Mouse (Mus musculus) neural tube, embryonic 11.5 days (tissue): Measurements from ENCODE around the gene Enho. TPM values are rescaled to one million over a fixed set of nuclear protein-coding genes. Genes with fewer than 3 reads are reported as not detected.

Experiments used
- ATAC-seq: fragments of 200-750 bp; cut with Nextera tagmentation; 2 replicates; pipeline ENCODE4 v1.8.0; 2017; ENCODE audit warnings: moderate number of reproducible peaks, mild to moderate bottlenecking, moderate TSS enrichment, moderate library complexity; ENCODE audit not compliant: insufficient read depth, low FRiP score, low TSS enrichment
- DNase-seq: peaks from one replicate; pipeline ENCODE4 v3.0.0-alpha.2; 2015; ENCODE audit warnings: low spot score
- H3K27ac ChIP-seq: fragments of 300-500 bp; sonication (generic); 2 replicates; pipeline ENCODE4 v1.5.1; 2014; ENCODE audit warnings: low read depth, mild to moderate bottlenecking, low read length
- H3K27me3 ChIP-seq: fragments of 300-500 bp; sonication (generic); 2 replicates; pipeline ENCODE4 v1.6.1; 2014; ENCODE audit warnings: mild to moderate bottlenecking, low read length, mixed read lengths; ENCODE audit not compliant: control insufficient read depth, insufficient read depth
- H3K36me3 ChIP-seq: fragments of 300-500 bp; sonication (generic); 2 replicates; pipeline ENCODE4 v1.6.1; 2014; ENCODE audit warnings: mild to moderate bottlenecking, low read length, moderate library complexity, mixed read lengths; ENCODE audit not compliant: control insufficient read depth, insufficient read depth
- H3K4me1 ChIP-seq: fragments of 300-500 bp; sonication (generic); 2 replicates; pipeline ENCODE4 v1.6.1; 2014; ENCODE audit warnings: low read length, mixed read lengths; ENCODE audit not compliant: control insufficient read depth, insufficient read depth
- H3K4me2 ChIP-seq: fragments of 300-500 bp; sonication (generic); 2 replicates; pipeline ENCODE4 v1.6.1; 2014; ENCODE audit warnings: low read depth, mild to moderate bottlenecking, moderate library complexity
- H3K4me3 ChIP-seq: fragments of 300-500 bp; sonication (generic); 2 replicates; pipeline ENCODE4 v1.5.1; 2014; ENCODE audit warnings: low read depth, low read length
- H3K9ac ChIP-seq: fragments of 300-500 bp; sonication (generic); 2 replicates; pipeline ENCODE4 v1.6.1; 2014; ENCODE audit warnings: mild to moderate bottlenecking, low read length
- H3K9me3 ChIP-seq: fragments of 300-500 bp; sonication (generic); 2 replicates; pipeline ENCODE4 v1.6.1; 2016; ENCODE audit warnings: low read length; ENCODE audit not compliant: control insufficient read depth
- WGBS: fragments of 180-500 bp; shearing (Covaris S2); extraction: QIAGEN DNeasy Blood & Tissue Kit; methylation state at CpG from one replicate; pipeline ENCODE4 v1.1.7; 2014; 5-methylcytosine and 5-hydroxymethylcytosine counted together
- polyA plus RNA-seq: library from polyadenylated mRNA; unstranded; fragments of >200 nt; fragmentation: Nextera tagmentation; extraction: Ambion mirVana; gene quantifications from 2 replicates; pipeline ENCODE4 v1.2.1, GENCODE M21; 2014

Enho gene
- polyA plus RNA-seq, 1 experiment from 2014 or later, result 43.3 TPM

GRCm38 (mm10) chr4:41671500-41671899, 31.4 kb upstream of the Enho start:
- H3K9ac ChIP-seq, result no peak overlapping the region
- no peak overlapping the region for H3K4me3 ChIP-seq
- H3K36me3 ChIP-seq, result no peaks in the 10 kb centered on the region
- no peaks in the 10 kb centered on the region for H3K9me3 ChIP-seq
- no peaks in the 10 kb centered on the region for H3K27me3 ChIP-seq
- H3K4me1 ChIP-seq, result peaks cover 40% of the 10 kb centered on the region
- no peak overlapping the region for H3K4me2 ChIP-seq
- 41% methylated on average over 5 of the region's 5 CpGs for WGBS
- H3K27ac ChIP-seq, result no peak overlapping the region
- no peak for DNase-seq
- ATAC-seq, result no peak

GRCm38 (mm10) chr4:41670836-41671235, 30.7 kb upstream of the Enho start:
- no peaks in the 10 kb centered on the region for H3K27me3 ChIP-seq
- peaks cover 34% of the 10 kb centered on the region for H3K4me1 ChIP-seq
- WGBS, result 83% methylated on average over 18 of the region's 18 CpGs
- no peak for DNase-seq
- no peaks in the 10 kb centered on the region for H3K36me3 ChIP-seq
- no peak overlapping the region for H3K27ac ChIP-seq
- ATAC-seq, result no peak
- H3K9me3 ChIP-seq, result no peaks in the 10 kb centered on the region
- no peak overlapping the region for H3K4me3 ChIP-seq
- H3K4me2 ChIP-seq, result no peak overlapping the region
- no peak overlapping the region for H3K9ac ChIP-seq

- H3K4me1 ChIP-seq, result peaks cover 38% of the 10 kb centered on the region
- H3K9me3 ChIP-seq, result no peaks in the 10 kb centered on the region
- H3K27me3 ChIP-seq, result no peaks in the 10 kb centered on the region
- ATAC-seq (no peak), DNase-seq (no peak)
- 80% methylated on average over 10 of the region's 11 CpGs for WGBS
- no peak overlapping the region; the same call in 1 of the 2 replicates for H3K9ac ChIP-seq
- peaks cover 2% of the 10 kb centered on the region; the same call in 1 of the 2 replicates for H3K36me3 ChIP-seq
- H3K4me3 ChIP-seq, result no peak overlapping the region
- no peak overlapping the region for H3K4me2 ChIP-seq
- H3K27ac ChIP-seq, result no peak overlapping the region
Observed at GRCm38 (mm10) chr4:41666646-41667045, 26.5 kb upstream of the Enho start.

GRCm38 (mm10) chr4:41665009-41665675, 25.0 kb upstream of the Enho start:
- peaks cover 51% of the 10 kb centered on the region for H3K4me1 ChIP-seq
- H3K27ac ChIP-seq, result peak overlapping the region; percentile 7; the same call in 1 of the 2 replicates
- no peak for DNase-seq
- ATAC-seq, result no peak
- H3K9me3 ChIP-seq, result no peaks in the 10 kb centered on the region
- H3K4me3 ChIP-seq, result no peak overlapping the region
- H3K27me3 ChIP-seq, result no peaks in the 10 kb centered on the region
- H3K9ac ChIP-seq, result 0 out of 2 replicates have a peak overlapping the region, but pooled peaks have one; percentile 5
- WGBS, result 9% methylated on average over 5 of the region's 8 CpGs
- H3K36me3 ChIP-seq, result peaks cover 2% of the 10 kb centered on the region; the same call in 1 of the 2 replicates
- no peak overlapping the region for H3K4me2 ChIP-seq

GRCm38 (mm10) chr4:41664533-41664932, 24.4 kb upstream of the Enho start:
- WGBS, result 51% methylated on average over 7 of the region's 7 CpGs
- peaks cover 55% of the 10 kb centered on the region for H3K4me1 ChIP-seq
- ATAC-seq, result no peak
- H3K9ac ChIP-seq, result no peak overlapping the region
- peaks cover 2% of the 10 kb centered on the region; the same call in 1 of the 2 replicates for H3K36me3 ChIP-seq
- no peaks in the 10 kb centered on the region for H3K9me3 ChIP-seq
- H3K4me3 ChIP-seq, result no peak overlapping the region
- DNase-seq, result no peak
- H3K27ac ChIP-seq, result no peak overlapping the region
- no peak overlapping the region for H3K4me2 ChIP-seq
- H3K27me3 ChIP-seq, result no peaks in the 10 kb centered on the region

- Histone ChIP-seq H3K4me2 (no peak overlapping the region), H3K27me3 (no peaks in the 10 kb centered on the region), H3K4me3 (no peak overlapping the region), H3K4me1 (peaks cover 63% of the 10 kb centered on the region), H3K36me3 (peaks cover 2% of the 10 kb centered on the region; the same call in 1 of the 2 replicates), H3K9me3 (no peaks in the 10 kb centered on the region), H3K27ac (no peak overlapping the region), H3K9ac (no peak overlapping the region)
- WGBS, result 33% methylated on average over 9 of the region's 9 CpGs
- no peak for DNase-seq
- ATAC-seq, result no peak
Observed at GRCm38 (mm10) chr4:41663614-41664013, 23.5 kb upstream of the Enho start.

- Histone ChIP-seq H3K36me3 (peaks cover 6% of the 10 kb centered on the region), H3K4me3 (no peak overlapping the region), H3K9ac (no peak overlapping the region), H3K27ac (0 out of 2 replicates have a peak overlapping the region, but pooled peaks have one; percentile 23), H3K4me2 (no peak overlapping the region), H3K4me1 (peaks cover 69% of the 10 kb centered on the region), H3K27me3 (no peaks in the 10 kb centered on the region), H3K9me3 (no peaks in the 10 kb centered on the region)
- WGBS, result 52% methylated on average over 11 of the region's 11 CpGs
- DNase-seq, result peak; percentile 56
- no peak for ATAC-seq
Observed at GRCm38 (mm10) chr4:41662723-41663122, 22.6 kb upstream of the Enho start.

- Histone ChIP-seq H3K9ac (no peak overlapping the region), H3K27ac (no peak overlapping the region), H3K4me2 (no peak overlapping the region), H3K36me3 (peaks cover 8% of the 10 kb centered on the region), H3K9me3 (no peaks in the 10 kb centered on the region), H3K27me3 (no peaks in the 10 kb centered on the region), H3K4me1 (peaks cover 66% of the 10 kb centered on the region), H3K4me3 (no peak overlapping the region)
- ATAC-seq, result no peak
- DNase-seq, result peak; percentile 73
- 21% methylated on average over 11 of the region's 11 CpGs for WGBS
Observed at GRCm38 (mm10) chr4:41660851-41661430, 20.8 kb upstream of the Enho start.

GRCm38 (mm10) chr4:41659556-41659955, 19.4 kb upstream of the Enho start:
- Histone ChIP-seq H3K27ac (peak overlapping the region; percentile 51), H3K4me2 (no peak overlapping the region), H3K4me1 (peaks cover 53% of the 10 kb centered on the region), H3K36me3 (peaks cover 8% of the 10 kb centered on the region), H3K9me3 (no peaks in the 10 kb centered on the region), H3K4me3 (no peak overlapping the region), H3K27me3 (no peaks in the 10 kb centered on the region), H3K9ac (peak overlapping the region; percentile 9; the same call in 1 of the 2 replicates)
- no peak for DNase-seq
- WGBS, result 49% methylated on average over 13 of the region's 13 CpGs
- ATAC-seq, result no peak
